Mouse (Mus musculus) kidney, postnatal 0 days (tissue): ENCODE data around the gene Prex1. TPM values are rescaled to one million over a fixed set of nuclear protein-coding genes. Genes with fewer than 3 reads are reported as not detected.

Source experiments
- ATAC-seq: fragments of 200-750 bp; cut with Nextera tagmentation; replicated peaks from 2 replicates; pipeline ENCODE4 v1.8.0; 2017; ENCODE audit warnings: low read depth, moderate number of reproducible peaks, moderate TSS enrichment, moderate library complexity; ENCODE audit not compliant: low FRiP score
- DNase-seq: peaks from one replicate; pipeline ENCODE4 v3.0.0-alpha.2; 2016; ENCODE audit warnings: low spot score
- H3K27ac ChIP-seq: fragments of 300-500 bp; sonication (generic); 2 replicates; pipeline ENCODE4 v1.5.1; 2014; ENCODE audit warnings: mild to moderate bottlenecking
- H3K27me3 ChIP-seq: fragments of 300-500 bp; sonication (generic); 2 replicates; pipeline ENCODE4 v1.6.1; 2014; ENCODE audit warnings: low read length, mixed read lengths; ENCODE audit not compliant: insufficient read depth
- H3K36me3 ChIP-seq: fragments of 300-500 bp; sonication (generic); 2 replicates; pipeline ENCODE4 v1.6.1; 2014; ENCODE audit warnings: low read length, mixed read lengths; ENCODE audit not compliant: insufficient read depth
- H3K4me1 ChIP-seq: fragments of 300-500 bp; sonication (generic); replicated peaks from 2 replicates; pipeline ENCODE4 v1.6.1; 2014; ENCODE audit warnings: antibody characterized with exemption, low read length, mixed read lengths; ENCODE audit not compliant: insufficient read depth
- H3K4me2 ChIP-seq: fragments of 300-500 bp; sonication (generic); 2 replicates; pipeline ENCODE4 v1.6.1; 2014; ENCODE audit warnings: mild to moderate bottlenecking, low read length, moderate library complexity, mixed read lengths
- H3K4me3 ChIP-seq: fragments of 300-500 bp; sonication (generic); replicated peaks from 2 replicates; pipeline ENCODE4 v1.5.1; 2014; ENCODE audit warnings: low read depth, low read length
- H3K9ac ChIP-seq: fragments of 300-500 bp; sonication (generic); 2 replicates; pipeline ENCODE4 v1.6.1; 2014; ENCODE audit warnings: low read depth, low read length
- H3K9me3 ChIP-seq: fragments of 300-500 bp; sonication (generic); replicated peaks from 2 replicates; pipeline ENCODE4 v1.6.1; 2016; ENCODE audit warnings: low read length, inconsistent platforms, mixed read lengths
- CTCF ChIP-seq: IDR thresholded peaks from 2 replicates; pipeline ENCODE4 v1.5.1; 2016; ENCODE audit warnings: antibody characterized with exemption, low read depth, mild to moderate bottlenecking, moderate library complexity
- WGBS: fragments of 180-500 bp; shearing (Covaris S2); extraction: QIAGEN DNeasy Blood & Tissue Kit; methylation state at CpG from one replicate; pipeline ENCODE4 v1.1.7; 2014; 5-methylcytosine and 5-hydroxymethylcytosine counted together
- polyA plus RNA-seq: library from polyadenylated mRNA; unstranded; fragments of >200 nt; fragmentation: Nextera tagmentation; extraction: Ambion mirVana; gene quantifications from 2 replicates; pipeline ENCODE4 v1.2.1, GENCODE M21; 2015

Gene Prex1
- polyA plus RNA-seq, 1 experiment from 2014 or later: 9.8 TPM

- H3K27ac ChIP-seq: no peak overlapping the region
- no peak for DNase-seq
- H3K4me1 ChIP-seq: 0 out of 2 replicates have a peak, but pooled peaks cover 9% of the 10 kb centered on the region
- 6% methylated on average over 11 of the region's 11 CpGs for WGBS
- no peak for TF ChIP-seq CTCF
- peak overlapping the region; percentile 53 for H3K9ac ChIP-seq
- no peak for ATAC-seq
- peak overlapping the region; percentile 77 for H3K4me3 ChIP-seq
- H3K4me2 ChIP-seq: peak overlapping the region; percentile 97
- no peaks in the 10 kb centered on the region for H3K9me3 ChIP-seq
- no peaks in the 10 kb centered on the region for H3K36me3 ChIP-seq
- no peaks in the 10 kb centered on the region for H3K27me3 ChIP-seq
These were observed 731 bp upstream of the Prex1 start for GRCm38 (mm10) chr2:166714427-166714699.

GRCm38 (mm10) chr2:166712801-166713689 is 587 bp downstream of the Prex1 start:
- under 1% methylated on average over 60 of the region's 64 CpGs for WGBS
- DNase-seq (peak; percentile 52), ATAC-seq (peak; percentile 47)
- no peaks in the 10 kb centered on the region for H3K27me3 ChIP-seq
- H3K9ac ChIP-seq: peak overlapping the region; percentile 73
- no peaks in the 10 kb centered on the region for H3K36me3 ChIP-seq
- H3K27ac ChIP-seq: peak overlapping the region; percentile 27; the same call in 1 of the 2 replicates
- H3K4me2 ChIP-seq: peak overlapping the region; percentile 97
- no peak for TF ChIP-seq CTCF
- 0 out of 2 replicates have a peak, but pooled peaks cover 9% of the 10 kb centered on the region for H3K4me1 ChIP-seq
- peak overlapping the region; percentile 77 for H3K4me3 ChIP-seq
- no peaks in the 10 kb centered on the region for H3K9me3 ChIP-seq

GRCm38 (mm10) chr2:166712310-166712709 is 1.3 kb downstream of the Prex1 start:
- Histone ChIP-seq H3K9ac (no peak overlapping the region; the same call in 1 of the 2 replicates), H3K27me3 (no peaks in the 10 kb centered on the region), H3K4me3 (peak overlapping the region; percentile 77), H3K9me3 (no peaks in the 10 kb centered on the region), H3K27ac (no peak overlapping the region), H3K4me1 (0 out of 2 replicates have a peak, but pooled peaks cover 9% of the 10 kb centered on the region), H3K4me2 (peak overlapping the region; percentile 97), H3K36me3 (no peaks in the 10 kb centered on the region)
- WGBS: 1% methylated on average over 3 of the region's 4 CpGs
- no peak for TF ChIP-seq CTCF
- peak; percentile 46 for DNase-seq
- no peak for ATAC-seq

- peak overlapping the region; percentile 97 for H3K4me2 ChIP-seq
- no peak overlapping the region for H3K27ac ChIP-seq
- H3K27me3 ChIP-seq: no peaks in the 10 kb centered on the region
- H3K9me3 ChIP-seq: no peaks in the 10 kb centered on the region
- H3K4me1 ChIP-seq: 0 out of 2 replicates have a peak, but pooled peaks cover 9% of the 10 kb centered on the region
- DNase-seq: no peak
- no peak for ATAC-seq
- peak overlapping the region; percentile 18; the same call in 1 of the 2 replicates for H3K4me3 ChIP-seq
- H3K36me3 ChIP-seq: no peaks in the 10 kb centered on the region
- peak overlapping the region; percentile 18; the same call in 1 of the 2 replicates for H3K9ac ChIP-seq
- TF ChIP-seq CTCF: no peak
- WGBS: 19% methylated on average over 7 of the region's 7 CpGs
These were observed 1.9 kb downstream of the Prex1 start for GRCm38 (mm10) chr2:166711681-166712132.

- ATAC-seq (no peak), DNase-seq (no peak)
- Histone ChIP-seq H3K9me3 (no peaks in the 10 kb centered on the region), H3K4me1 (0 out of 2 replicates have a peak, but pooled peaks cover 9% of the 10 kb centered on the region), H3K36me3 (no peaks in the 10 kb centered on the region), H3K4me2 (no peak overlapping the region), H3K9ac (no peak overlapping the region), H3K27me3 (no peaks in the 10 kb centered on the region), H3K27ac (no peak overlapping the region), H3K4me3 (no peak overlapping the region)
- 85% methylated on average over 2 of the region's 2 CpGs for WGBS
- TF ChIP-seq CTCF: no peak
These were observed 3.7 kb downstream of the Prex1 start for GRCm38 (mm10) chr2:166709883-166710282.

GRCm38 (mm10) chr2:166708304-166708703 is 5.3 kb downstream of the Prex1 start:
- Histone ChIP-seq H3K4me1 (0 out of 2 replicates have a peak, but pooled peaks cover 8% of the 10 kb centered on the region), H3K27ac (no peak overlapping the region), H3K4me2 (no peak overlapping the region), H3K4me3 (no peak overlapping the region), H3K36me3 (no peaks in the 10 kb centered on the region), H3K27me3 (no peaks in the 10 kb centered on the region), H3K9ac (no peak overlapping the region), H3K9me3 (no peaks in the 10 kb centered on the region)
- no peak for TF ChIP-seq CTCF
- DNase-seq (no peak), ATAC-seq (no peak)
- WGBS: 85% methylated on average over 8 of the region's 8 CpGs
